Mouse (Mus musculus) mature B cell (primary cell): ENCODE measurements around the gene Vps53.

Source experiments
- in situ Hi-C: fragments of 300-500 bp; cut with MboI; formaldehyde crosslinking; loops from 2 replicates; pipeline ENCODE4 v1.14.3; 2019

The Vps53 gene

GRCm38 (mm10) chr11:76120407-76120901, 59.0 kb downstream of the Vps53 start:
- in situ Hi-C loops = no loop called here

- in situ Hi-C loops = no loop called here
These were observed 69.0 kb downstream of the Vps53 start for GRCm38 (mm10) chr11:76110416-76110815.

GRCm38 (mm10) chr11:76106551-76107496, 72.6 kb downstream of the Vps53 start:
- in situ Hi-C loops = no loop called here

- in situ Hi-C loops = no loop called here
These were observed 78.3 kb downstream of the Vps53 start for GRCm38 (mm10) chr11:76101154-76101553.

- in situ Hi-C loops = no loop called here
These were observed 80.1 kb downstream of the Vps53 start for GRCm38 (mm10) chr11:76099193-76099975.

GRCm38 (mm10) chr11:76093610-76094009, 85.8 kb downstream of the Vps53 start:
- in situ Hi-C loops = no loop called here

- in situ Hi-C loops = no loop called here
These were observed 89.7 kb downstream of the Vps53 start for GRCm38 (mm10) chr11:76089776-76090175.

GRCm38 (mm10) chr11:76088506-76088905, 90.9 kb downstream of the Vps53 start:
- in situ Hi-C loops = no loop called here

GRCm38 (mm10) chr11:76085898-76086591, 93.4 kb downstream of the Vps53 start:
- in situ Hi-C loops = no loop called here

GRCm38 (mm10) chr11:76084943-76085342, 94.5 kb downstream of the Vps53 start:
- in situ Hi-C loops = no loop called here

GRCm38 (mm10) chr11:76083941-76084367, 95.5 kb downstream of the Vps53 start:
- in situ Hi-C loops = no loop called here

- in situ Hi-C loops = no loop called here
These were observed 98.3 kb downstream of the Vps53 start for GRCm38 (mm10) chr11:76081048-76081640.

- in situ Hi-C loops = no loop called here
These were observed 99.2 kb downstream of the Vps53 start for GRCm38 (mm10) chr11:76080293-76080692.

- in situ Hi-C loops = no loop called here
These were observed 102.1 kb downstream of the Vps53 start for GRCm38 (mm10) chr11:76077341-76077740.

GRCm38 (mm10) chr11:76074296-76075093, 105.0 kb downstream of the Vps53 start:
- in situ Hi-C loops = no loop called here

GRCm38 (mm10) chr11:76069816-76070215, 109.6 kb downstream of the Vps53 start:
- in situ Hi-C loops = no loop called here

- in situ Hi-C loops = no loop called here
These were observed 112.8 kb downstream of the Vps53 start for GRCm38 (mm10) chr11:76066563-76067156.

- in situ Hi-C loops = no loop called here
These were observed 113.8 kb downstream of the Vps53 start for GRCm38 (mm10) chr11:76065521-76066095.

GRCm38 (mm10) chr11:76064411-76064810, 115.0 kb downstream of the Vps53 start:
- in situ Hi-C loops = no loop called here

GRCm38 (mm10) chr11:76060906-76061305, 118.5 kb downstream of the Vps53 start:
- in situ Hi-C loops = no loop called here
